Mouse (Mus musculus) frontal cortex, postnatal 14 days (tissue): ENCODE measurements around the gene Gm11172.

ENCODE experiments used
- DNase-seq, 2 experiments: peaks; one replicate each; pipeline ENCODE4 v3.0.0; 2022; ENCODE audit warnings: low spot score in 2 of 2

Gene Gm11172

GRCm38 (mm10) chr16:10812865-10813371, at the start of gene Gm11172:
Gene Gm11172 (plus strand): TSS chr16:10812915.
- no peak for DNase-seq

GRCm38 (mm10) chr16:10763540-10764264, 49.0 kb upstream of the Gm11172 start:
- no peak for DNase-seq

- no peak for DNase-seq
Observed at GRCm38 (mm10) chr16:10764323-10764722, 48.4 kb upstream of the Gm11172 start.

- DNase-seq = peak in 1 of 2 experiments; percentile 56
Observed at GRCm38 (mm10) chr16:10767158-10767557, 45.6 kb upstream of the Gm11172 start.

GRCm38 (mm10) chr16:10768821-10769220, 43.9 kb upstream of the Gm11172 start:
- no peak for DNase-seq

- no peak for DNase-seq
Observed at GRCm38 (mm10) chr16:10769661-10770060, 43.1 kb upstream of the Gm11172 start.

- DNase-seq = no peak
Observed at GRCm38 (mm10) chr16:10770531-10771325, 42.0 kb upstream of the Gm11172 start.

- DNase-seq = no peak
Observed at GRCm38 (mm10) chr16:10771769-10772510, 40.8 kb upstream of the Gm11172 start.

GRCm38 (mm10) chr16:10773543-10773942, 39.2 kb upstream of the Gm11172 start:
- no peak for DNase-seq

- no peak for DNase-seq
Observed at GRCm38 (mm10) chr16:10774726-10775125, 38.0 kb upstream of the Gm11172 start.

- no peak for DNase-seq
Observed at GRCm38 (mm10) chr16:10776322-10776721, 36.4 kb upstream of the Gm11172 start.

GRCm38 (mm10) chr16:10777579-10778160, 35.0 kb upstream of the Gm11172 start:
- DNase-seq = no peak

- no peak for DNase-seq
Observed at GRCm38 (mm10) chr16:10780631-10781120, 32.0 kb upstream of the Gm11172 start.

- no peak for DNase-seq
Observed at GRCm38 (mm10) chr16:10781862-10782371, 30.8 kb upstream of the Gm11172 start.

GRCm38 (mm10) chr16:10782377-10783151, 30.2 kb upstream of the Gm11172 start:
- DNase-seq = no peak

GRCm38 (mm10) chr16:10783152-10783434, 29.6 kb upstream of the Gm11172 start:
- no peak for DNase-seq

GRCm38 (mm10) chr16:10783451-10783850, 29.3 kb upstream of the Gm11172 start:
- DNase-seq = no peak

GRCm38 (mm10) chr16:10783883-10784792, 28.6 kb upstream of the Gm11172 start:
- peak in 1 of 2 experiments; percentile 16 for DNase-seq

GRCm38 (mm10) chr16:10784793-10785370, 27.8 kb upstream of the Gm11172 start:
- peak; percentile 67 to 82 for DNase-seq
